Mouse (Mus musculus) erythroblast, embryonic 14.5 days (primary cell): ENCODE data around the gene Tm9sf1.

Experiments
- GATA1 ChIP-seq: IDR thresholded peaks from 2 replicates; pipeline ENCODE4 v1.6.1; 2012; ENCODE audit warnings: low read length, inconsistent platforms, mixed read lengths
- TAL1 ChIP-seq: IDR thresholded peaks from 3 replicates; pipeline ENCODE4 v1.6.1; 2012; ENCODE audit warnings: low read length, inconsistent platforms, mixed read lengths

GRCm38 (mm10) chr14:55596036-55596690 is 47.4 kb downstream of the Tm9sf1 start:
- TF ChIP-seq TAL1 = no peak
- TF ChIP-seq GATA1 = no peak
